Mouse (Mus musculus) small intestine, adult 2 months (tissue): ENCODE results near the gene Cdk14.

Experiments used
- CTCF ChIP-seq: fragments of 200-500 bp; IDR thresholded peaks from 2 replicates; pipeline ENCODE4 v1.5.1; 2012; ENCODE audit warnings: low read depth, mild to moderate bottlenecking, control low read depth, inconsistent platforms, low read length, moderate library complexity, mixed read lengths; ENCODE audit not compliant: insufficient replicate concordance, insufficient read length; ENCODE audit errors: extremely low read depth
- POLR2A ChIP-seq: fragments of 200-500 bp; IDR thresholded peaks from 2 replicates; pipeline ENCODE4 v1.6.1; 2012; ENCODE audit warnings: low read depth, mild to moderate bottlenecking, control low read depth, inconsistent platforms, low read length, moderate library complexity

DNA sequence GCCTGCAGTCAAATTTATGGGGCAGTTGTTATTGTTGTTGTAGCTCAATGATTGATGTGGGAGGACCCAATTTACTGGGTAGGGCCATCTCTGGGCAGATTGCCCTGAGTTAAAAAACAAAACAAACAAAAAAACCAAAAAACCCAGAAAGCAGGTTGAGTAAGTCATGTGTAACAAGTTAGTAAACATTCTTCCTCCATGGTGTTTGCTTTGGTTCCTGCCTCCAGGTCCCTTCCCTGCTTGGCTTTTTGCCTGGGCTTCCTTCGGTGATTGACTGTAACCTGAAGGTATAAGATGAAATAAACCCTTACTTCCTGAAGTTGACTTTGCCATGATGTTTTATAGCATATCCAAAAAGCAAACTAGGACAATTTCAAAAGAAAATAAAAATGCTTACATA is 377.4 kb downstream of the Cdk14 start:
- TF ChIP-seq CTCF (no peak), POLR2A (no peak)
